Mouse (Mus musculus) cerebellum, adult (tissue): ENCODE data around the gene Micu1.
"Not testable (repeated sequence)": the region's sequence is repeated elsewhere in the genome, so short reads cannot be mapped to it uniquely, and the experiment has no call there.

Experiments
- ATAC-seq: cut with Nextera tagmentation; 2 replicates; pipeline ENCODE4 v1.9.2; 2017; ENCODE audit warnings: mild to moderate bottlenecking, moderate library complexity, mixed read lengths; ENCODE audit not compliant: insufficient number of reproducible peaks, low FRiP score, low TSS enrichment

The Micu1 gene

DNA sequence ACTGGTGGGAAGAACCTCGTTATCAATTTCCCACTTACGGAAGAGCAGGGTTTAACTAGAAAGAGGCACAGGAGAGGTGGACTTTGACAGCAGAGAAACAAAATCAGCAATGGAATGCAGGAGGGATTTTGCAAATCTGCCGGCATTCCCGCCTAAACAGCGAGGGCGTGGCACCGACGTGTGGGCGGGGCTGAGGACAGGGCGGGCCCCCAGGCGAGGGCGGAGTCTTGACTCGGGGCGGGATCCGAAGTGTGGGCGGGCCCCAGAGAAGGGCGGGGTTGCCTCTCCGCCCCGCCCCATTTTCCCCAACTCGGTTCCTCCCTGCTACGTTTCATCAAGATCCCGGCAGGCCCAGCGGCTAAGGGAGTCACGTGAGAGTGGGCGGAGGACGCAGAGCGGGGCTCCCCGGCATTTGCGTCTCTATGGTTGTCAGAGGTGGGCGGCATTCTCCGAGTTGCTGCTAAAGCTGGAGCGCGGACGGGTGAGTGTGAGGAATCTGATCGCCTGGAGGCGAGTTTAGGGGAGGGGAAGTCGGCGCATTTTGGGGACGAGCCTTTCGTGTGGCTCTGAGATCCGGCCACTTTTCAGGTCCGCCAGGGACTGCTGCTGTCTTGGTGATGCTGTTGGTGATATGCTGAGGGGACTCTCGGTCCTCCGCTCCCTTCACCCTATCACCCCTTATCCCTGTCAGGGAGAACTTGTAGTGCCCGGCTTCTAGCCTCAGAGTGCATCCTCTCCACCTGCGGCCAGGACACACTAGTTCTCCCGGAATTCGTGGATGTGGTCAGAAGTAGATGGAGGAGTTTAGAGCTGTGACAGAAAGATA lies at the start of gene Micu1:
Gene Micu1, plus strand, starts transcription at position 271 of the 826 bp plus-strand sequence.
- ATAC-seq = peak; percentile 97

DNA sequence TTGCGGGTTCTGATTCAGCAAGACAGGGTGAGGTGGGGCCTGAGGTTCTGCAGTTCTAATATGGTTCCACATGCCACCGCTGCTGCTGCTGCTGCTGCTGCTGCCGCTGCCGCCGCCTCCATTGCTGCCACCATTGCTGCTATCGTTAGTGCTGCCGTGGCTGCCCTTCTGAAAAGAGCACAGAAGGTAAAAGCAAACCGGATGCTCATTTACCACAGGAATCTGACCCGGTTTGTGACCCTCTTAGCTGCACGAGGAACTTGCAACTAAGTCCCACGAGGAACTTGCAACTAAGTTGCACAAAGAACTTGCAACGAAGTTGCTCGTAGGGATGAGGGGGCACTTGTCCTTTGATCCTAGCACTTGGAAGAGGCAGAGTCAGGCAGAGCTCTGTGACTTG lies 45.5 kb upstream of the Micu1 start:
- no peak for ATAC-seq

DNA sequence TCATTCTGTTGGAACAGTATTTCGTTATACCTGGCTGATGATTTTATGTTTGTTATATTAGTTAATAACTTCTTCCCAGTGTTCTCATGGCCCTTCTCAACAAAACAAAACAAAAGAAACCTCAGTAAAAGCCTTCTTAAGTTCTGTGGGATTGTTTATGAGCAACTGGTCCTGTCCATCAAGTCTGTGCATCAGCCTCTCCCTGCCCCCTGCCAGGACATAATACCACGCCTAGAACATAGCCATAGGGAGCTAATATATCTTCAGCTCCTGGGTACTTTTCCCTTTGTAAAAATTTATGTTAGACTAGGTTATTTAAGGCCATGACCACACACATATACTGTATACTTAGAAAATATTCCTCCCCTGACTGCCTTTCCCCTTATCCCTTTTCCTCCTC lies 37.5 kb upstream of the Micu1 start:
- ATAC-seq = no peak

DNA sequence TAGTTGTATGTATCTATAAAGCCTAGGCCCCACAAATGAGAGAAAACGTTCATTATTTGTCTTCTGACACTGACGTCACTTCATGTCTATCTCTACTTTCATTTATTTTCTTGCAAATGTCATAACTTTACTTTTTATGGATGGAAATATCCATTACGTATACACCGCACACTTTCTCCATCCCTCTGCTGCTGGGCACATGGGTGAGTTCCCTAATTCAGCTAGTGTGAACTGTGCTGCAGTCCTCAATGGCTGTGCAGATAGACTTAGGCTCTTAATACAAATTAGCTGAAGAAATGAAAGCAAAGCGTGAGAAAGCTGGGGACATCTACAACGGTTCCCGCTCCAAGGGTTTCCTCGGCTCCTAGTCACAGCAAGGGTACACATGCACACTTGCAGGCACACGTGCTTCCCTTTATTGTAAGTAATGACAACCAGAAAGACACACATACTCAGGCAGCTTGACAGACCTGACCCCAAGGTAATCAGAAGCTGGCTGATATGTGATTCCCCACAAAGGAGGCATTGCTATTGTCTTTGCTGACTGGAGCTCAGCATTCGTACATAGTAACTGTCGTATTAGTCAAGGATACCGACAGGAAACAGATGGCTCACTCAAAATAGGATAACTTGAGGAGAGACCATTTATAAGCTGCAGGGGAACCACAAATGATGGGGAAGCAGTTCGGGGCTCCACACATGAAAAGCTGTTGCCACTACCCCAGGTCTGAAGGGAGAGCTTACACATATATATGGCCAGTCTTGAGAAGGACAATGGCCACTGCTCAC lies 36.6 kb upstream of the Micu1 start:
- no peak for ATAC-seq

DNA sequence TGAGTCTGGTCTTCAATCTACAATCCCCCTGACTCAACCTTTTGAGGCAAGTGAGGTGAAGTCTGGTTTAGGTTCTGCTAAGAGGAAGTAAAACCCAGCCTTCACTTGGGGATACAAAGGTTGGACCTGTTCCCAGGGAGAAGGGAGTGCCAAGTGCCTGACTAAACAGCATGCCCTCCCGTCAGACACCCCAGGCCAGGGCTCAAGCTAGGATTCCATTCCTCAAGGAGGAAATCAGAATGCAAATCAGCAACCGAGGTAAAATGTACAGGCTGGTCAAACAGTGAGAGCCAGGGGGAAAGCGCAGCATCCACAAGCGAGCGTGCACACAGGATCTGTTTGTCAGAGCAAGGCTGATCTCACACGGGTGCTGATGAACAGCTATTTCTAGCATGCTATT lies 34.9 kb upstream of the Micu1 start:
- ATAC-seq = peak; percentile 85

DNA sequence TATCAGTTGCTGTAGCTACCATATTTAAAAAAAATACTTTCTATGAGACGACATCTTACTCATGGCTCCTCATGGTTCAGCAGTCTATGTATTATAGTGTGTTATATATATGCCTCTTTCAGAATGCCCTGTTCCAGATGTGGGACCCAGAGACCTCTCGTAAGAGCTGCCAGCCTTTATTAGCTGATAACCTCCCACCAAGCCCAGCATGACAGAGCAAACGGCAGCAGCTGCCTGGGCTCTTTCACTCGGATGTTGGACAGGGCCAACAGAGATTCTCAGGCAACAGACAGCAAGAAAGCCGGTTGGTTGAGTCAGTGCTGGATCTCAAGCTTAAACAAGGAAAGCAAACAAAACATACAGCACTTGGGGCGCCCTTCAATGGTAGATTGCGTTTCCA lies 33.8 kb upstream of the Micu1 start:
- no peak for ATAC-seq

DNA sequence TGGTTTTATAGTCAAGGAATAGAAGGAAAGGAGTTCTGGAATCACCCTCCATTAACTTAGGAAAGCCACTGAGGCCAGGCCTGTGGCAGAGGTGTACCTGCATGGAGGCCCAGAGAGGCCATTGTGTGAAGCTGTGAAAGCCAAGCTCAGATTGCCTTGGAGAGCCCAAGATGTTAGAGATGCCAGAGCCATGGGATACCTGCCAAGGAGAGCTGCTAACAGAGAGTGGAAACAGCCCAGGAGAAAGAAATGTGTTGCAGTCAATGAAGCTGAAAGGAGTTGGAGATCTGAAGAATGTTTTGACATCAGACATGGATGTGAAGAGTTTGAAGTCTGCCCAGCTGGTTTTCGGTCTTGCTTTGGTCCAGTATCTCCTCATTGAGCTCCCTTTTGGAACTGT lies 24.4 kb upstream of the Micu1 start:
- no peak for ATAC-seq

DNA sequence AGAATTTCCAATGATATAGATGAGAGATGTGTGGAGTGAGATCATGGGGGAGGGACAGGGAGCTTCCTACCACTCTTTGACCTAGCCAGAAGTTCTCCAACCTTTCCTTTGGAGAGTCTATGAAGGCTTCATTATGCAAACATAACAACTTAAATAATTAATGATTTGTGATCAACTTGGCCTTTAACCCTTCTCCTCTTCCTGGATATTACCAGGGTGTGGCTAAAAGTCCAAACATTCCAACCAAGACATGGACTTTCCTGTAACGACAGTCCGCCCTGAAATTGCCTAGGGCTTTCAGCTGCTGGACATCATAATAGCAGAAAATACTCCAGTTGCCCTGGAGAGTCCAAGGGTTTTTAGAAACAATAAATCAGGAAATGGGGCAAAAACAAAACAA lies 23.1 kb upstream of the Micu1 start:
- ATAC-seq = no peak

DNA sequence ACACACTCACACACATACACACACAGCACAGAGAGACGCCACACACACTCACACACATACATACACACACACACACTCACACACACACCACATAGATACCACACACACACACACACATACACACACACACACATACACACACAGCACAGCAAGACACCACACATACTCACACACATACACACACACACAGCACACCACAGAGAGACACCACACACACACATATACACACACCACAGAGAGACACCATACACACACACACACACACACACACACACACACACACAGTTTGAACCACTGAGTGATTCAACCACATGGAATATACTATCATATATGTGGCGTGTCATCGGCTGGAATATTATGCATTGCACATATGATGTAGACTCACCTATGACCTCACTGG lies 16.7 kb upstream of the Micu1 start:
- not testable (repeated sequence) for ATAC-seq

DNA sequence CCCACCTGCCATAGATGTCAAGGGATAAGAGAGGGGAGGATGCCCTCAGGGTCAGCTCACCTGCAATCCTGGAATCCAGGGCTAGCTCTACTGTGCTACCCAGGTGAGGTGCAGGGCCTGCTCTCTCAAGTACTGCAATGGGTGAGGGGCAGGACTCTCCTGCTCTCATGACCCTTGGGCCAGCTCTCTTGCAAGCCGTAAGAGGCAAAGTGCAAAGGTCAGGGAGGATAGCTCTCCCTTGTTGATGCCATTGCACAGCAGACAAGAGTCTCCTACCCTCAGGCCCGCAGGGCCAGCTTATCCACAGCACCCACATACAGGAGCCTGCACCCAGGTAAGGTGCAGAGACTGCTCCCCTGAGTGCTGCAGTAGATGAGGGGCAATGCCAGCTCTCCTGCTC lies 15.2 kb upstream of the Micu1 start:
- no peak for ATAC-seq

DNA sequence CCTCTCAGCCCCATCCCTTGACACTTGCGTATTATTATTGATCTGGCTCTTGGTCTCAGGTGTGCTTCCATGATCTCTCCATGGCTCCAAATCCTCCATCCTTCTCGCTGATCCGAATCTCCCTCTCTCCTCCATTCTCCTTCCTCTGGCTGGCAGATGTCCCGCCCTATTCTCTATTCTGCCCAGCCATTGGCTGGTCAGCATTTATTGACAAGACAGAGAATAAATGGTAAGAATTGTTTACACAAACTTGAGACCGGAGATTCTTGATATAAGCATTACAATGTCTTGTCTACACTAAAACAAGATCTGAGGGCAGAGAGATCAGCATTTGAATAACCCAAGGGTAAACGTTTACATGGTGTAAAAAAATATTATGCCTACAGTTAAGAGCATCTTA lies 12.4 kb upstream of the Micu1 start:
- ATAC-seq = no peak

DNA sequence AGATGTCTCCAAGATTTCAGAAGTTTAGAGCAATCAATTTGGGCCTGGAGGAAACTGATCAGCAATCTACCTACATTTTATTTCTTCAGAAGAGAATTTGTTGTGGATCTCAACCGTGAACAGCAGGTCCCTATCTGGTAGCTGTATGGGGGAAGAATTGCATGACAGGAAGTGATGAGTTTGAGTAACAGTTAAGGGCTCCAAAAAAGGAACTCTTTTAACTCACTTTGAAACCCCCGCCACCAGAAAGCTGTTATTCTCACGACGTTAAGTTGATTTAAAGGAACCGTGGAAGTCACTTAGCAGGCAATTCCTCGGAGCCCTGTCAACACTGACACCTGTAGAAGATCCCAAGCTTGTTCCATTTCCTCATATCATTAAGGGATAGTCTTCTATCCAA lies 9.8 kb upstream of the Micu1 start:
- no peak for ATAC-seq

DNA sequence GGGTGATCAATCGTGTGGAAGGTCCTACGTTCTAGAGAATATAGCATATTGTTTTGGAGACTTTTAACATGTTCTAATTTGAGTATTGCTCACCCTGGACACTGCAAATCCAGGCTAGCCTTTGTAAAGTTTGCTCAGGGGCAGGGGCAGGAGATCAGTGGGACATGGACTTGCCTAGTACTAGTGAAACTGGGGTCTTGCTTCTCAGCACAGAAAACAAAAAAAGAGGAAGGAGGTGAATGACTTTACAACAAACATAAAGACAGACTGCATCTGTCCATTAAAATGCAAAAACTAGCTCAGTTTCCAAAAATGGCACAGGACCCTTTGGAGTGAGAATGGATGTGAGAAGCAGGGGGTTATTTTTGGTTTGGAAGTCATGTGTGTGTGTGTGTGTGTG lies 8.2 kb upstream of the Micu1 start:
- ATAC-seq = no peak

DNA sequence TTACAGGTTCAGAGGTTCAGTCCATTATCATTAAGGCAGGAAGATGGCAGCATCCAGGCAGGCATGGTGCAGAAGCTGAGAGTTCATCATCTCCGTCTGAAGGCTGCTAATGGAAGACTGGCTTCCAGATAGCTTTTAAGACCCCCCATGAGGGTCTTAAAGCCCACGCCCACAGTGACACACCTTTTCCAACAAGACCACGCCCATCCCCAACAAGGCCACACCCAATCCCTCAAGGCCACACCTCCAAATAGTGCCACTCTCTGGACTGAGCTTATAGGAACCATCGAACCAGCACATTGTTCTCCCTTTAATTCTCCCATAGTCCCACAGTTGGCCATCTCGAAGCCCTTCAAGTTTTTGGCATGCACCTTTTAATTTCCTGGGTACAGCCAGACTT lies 2.8 kb upstream of the Micu1 start:
- ATAC-seq = no peak

DNA sequence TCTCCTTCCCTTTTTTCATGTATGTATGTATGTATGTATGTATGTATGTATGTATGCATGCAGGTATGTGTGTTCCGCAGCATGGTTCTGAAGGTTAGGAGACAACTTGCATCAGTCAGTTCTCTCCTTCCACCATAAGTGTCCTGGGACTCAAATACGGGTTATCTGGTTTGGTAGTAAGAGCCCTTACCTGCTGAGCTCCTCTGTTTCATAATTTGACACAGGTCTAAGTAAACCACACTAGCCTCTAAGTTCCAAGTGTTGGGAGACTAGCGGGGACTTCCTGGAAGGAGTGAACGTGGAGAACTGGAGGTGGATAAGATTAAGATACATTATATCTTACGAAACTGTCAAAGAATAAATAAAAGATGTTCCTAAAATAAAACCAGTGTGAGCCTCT lies 472 bp upstream of the Micu1 start:
- ATAC-seq = peak; percentile 29

DNA sequence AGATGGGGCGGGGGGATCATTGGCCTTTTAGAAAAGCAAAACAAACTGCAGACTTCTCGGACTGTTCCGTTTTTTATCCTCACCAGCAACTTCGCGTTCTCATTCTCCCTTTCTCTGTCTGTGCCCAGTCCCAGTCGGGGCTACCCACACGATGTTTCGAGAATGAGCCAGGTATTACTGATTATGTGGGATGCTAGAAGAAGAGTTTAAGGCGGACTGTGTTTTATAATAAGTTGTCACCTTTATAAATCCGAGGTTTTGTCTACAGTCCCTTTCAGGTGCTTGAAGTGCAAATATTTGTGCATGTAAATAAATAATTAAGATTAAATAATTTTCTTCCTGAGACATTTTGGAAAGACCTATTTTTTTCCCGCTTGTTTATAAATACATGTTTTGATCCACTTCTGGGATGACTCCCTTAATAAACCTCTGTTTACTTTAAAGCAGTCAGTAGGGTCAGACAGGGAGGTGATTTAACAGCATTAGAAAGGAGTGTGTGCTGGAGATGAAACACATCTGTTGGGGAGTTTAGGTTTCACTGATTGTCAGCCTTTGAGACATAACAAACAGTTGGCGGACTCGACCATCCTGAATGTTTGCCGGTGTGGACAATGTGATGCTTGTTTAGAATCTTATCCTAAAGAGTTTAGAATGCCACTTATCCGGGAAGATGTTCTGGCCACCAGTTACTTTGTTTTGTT lies 933 bp downstream of the Micu1 start:
- ATAC-seq = 0 out of 2 replicates have a peak, but pooled peaks have one; percentile 2

DNA sequence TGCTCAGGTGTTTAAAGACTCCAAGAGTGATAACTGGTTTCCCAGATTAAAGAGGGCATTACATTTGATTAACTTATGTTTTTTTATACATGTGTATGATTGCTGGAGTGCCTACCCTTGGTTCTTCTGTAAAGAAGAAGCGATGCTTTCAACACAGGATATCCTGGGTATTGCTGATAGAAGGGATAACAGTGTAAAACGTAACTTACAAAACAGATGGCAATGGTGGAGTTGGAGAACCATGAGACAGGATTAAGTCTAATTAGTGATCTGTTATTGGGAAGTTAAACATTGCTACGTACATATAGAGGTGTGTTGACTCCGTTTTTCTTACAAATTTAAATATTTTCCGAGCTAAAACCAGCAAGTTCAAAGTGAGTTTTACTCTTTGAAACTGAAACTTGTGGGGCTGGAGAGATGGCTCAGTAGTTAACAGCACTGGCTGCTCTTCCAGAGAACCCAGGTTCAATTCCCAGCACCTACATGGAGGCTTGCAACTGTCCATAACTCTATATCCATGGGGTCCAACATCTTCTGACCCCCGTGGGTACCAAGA lies 4.8 kb downstream of the Micu1 start:
- ATAC-seq = no peak

DNA sequence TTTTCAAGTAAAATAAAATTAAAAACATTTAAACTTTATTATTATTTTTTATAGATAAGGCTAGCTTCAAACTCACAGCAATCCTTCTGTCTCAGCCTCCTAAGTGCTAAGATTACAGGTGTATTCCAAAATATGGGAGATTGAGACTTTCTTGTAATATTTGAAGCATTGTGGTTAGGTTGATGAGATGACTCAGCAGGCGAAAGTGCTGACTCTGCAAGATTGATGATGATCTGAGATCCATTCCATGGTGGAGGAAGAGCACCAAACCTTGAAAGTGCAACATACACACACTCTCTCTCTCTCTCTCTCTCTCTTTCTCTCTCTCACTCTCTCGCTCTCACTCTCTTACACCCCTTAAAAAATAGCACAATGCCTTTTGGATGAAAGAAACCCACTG lies 5.3 kb downstream of the Micu1 start:
- no peak for ATAC-seq

DNA sequence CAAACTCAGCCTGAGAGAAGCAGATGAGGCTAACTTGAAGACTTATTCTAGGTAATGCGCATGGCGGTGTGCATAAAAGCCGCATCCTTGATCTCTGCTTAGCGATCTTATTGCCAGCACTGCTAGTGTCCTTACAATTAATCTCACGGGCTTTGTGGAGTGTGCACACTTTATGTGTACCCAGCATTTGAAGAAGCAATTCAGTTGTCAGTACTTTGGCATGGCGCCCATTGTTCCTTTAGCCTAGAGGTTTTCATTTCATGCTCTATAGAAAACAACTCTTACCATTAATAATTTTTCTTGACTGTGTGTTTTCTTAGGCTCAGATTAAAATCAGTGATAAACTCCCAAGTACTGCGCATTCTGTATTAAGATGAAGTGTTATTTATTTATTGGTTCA lies 7.0 kb downstream of the Micu1 start:
- ATAC-seq = no peak

DNA sequence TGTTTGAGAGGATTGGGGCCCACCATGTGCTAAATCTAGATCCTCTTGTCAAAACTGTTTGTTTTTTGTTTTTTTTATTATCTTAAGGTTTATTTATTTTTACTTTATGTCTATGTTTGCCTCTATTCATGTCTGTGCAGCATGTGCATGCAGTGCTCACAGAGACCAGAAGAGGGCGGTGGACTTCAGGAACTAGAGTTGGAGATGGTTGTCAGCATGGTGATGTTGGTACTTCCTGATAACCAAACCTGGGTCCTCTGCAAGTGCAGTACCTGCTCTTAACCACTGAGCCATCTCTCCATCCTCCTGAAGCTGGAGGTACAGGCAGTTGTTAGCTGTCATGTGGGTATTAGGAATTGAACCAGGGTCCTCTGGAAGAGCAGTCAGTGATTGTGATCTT lies 8.0 kb downstream of the Micu1 start:
- no peak for ATAC-seq

DNA sequence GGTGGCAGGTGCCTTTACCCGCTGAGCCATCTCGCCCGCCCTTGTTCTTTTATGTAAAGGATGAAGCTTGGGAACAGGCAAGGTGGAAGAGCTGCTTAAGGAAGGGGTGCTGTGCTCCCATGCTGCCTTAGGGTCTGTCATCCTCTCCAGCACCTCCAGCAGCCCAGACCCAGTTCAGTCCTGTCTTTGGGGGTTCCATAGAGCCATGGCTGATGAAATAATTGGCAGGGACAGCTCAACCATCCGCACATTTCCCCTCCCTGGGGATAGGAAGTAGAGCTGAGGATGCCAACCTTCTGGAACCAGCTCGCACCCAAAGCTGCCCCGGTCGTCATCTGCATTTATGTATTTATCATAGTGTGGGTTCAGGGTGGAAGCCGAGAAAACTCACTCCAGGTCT lies 9.8 kb downstream of the Micu1 start:
- ATAC-seq = 0 out of 2 replicates have a peak, but pooled peaks have one; percentile 26
